Mouse (Mus musculus) left cerebral cortex, adult 18-20 months (tissue): ENCODE results near the gene Gm26920. TPM values are rescaled to one million over a fixed set of nuclear protein-coding genes. Genes with fewer than 3 reads are reported as not detected.

Experiments used
- microRNA-seq, 2 experiments: library from miRNA; unstranded; fragments of <30 nt; microRNA quantifications; one replicate each; pipeline ENCODE4 v1.2.0; 2021
- total RNA-seq, 2 experiments: library from RNA; stranded (reverse); gene quantifications; 2 replicates each; pipeline ENCODE4 v1.2.3; 2021

The Gm26920 gene
- total RNA-seq, 2 experiments from 2014 or later: 1.5 TPM; not detected in 1

Small RNA genes within 50 kb of the gene (microRNA-seq; reads per million reads assigned to microRNA genes)
- 0 reads per million in 2 experiments for gene Gm23368

Other genes starting within 250 kb of the Gm26920 start
- 10 to 100 TPM; 20.0 to 20.9 TPM for gene Zfp940, start 236.7 kb downstream of the Gm26920 start, total RNA-seq
- 10 to 100 TPM; 17.6 to 18.9 TPM for gene Zfp420, start 230.4 kb downstream of the Gm26920 start, total RNA-seq
- 10 to 100 TPM; 19.8 to 22.5 TPM for gene Zfp27, start 183.8 kb downstream of the Gm26920 start, total RNA-seq
- 1 to 10 TPM; 9.6 to 9.8 TPM for gene Zfp383, start 182.2 kb downstream of the Gm26920 start, total RNA-seq
- gene Zfp74, start 136.3 kb downstream of the Gm26920 start, total RNA-seq: 10 to 100 TPM; 14.9 to 18.5 TPM
- gene Zfp568, start 106.5 kb downstream of the Gm26920 start, total RNA-seq: 1 to 10 TPM; 4.5 to 4.7 TPM
- 1 to 10 TPM; 7.6 to 7.7 TPM for gene Zfp14, start 39.0 kb downstream of the Gm26920 start, total RNA-seq
- 1 to 10 TPM; 4.1 to 6.0 TPM for gene Zfp82, start 17.5 kb downstream of the Gm26920 start, total RNA-seq
- gene Zfp566, start 117 bp upstream of the Gm26920 start, total RNA-seq: 1 to 10 TPM; 5.6 to 7.7 TPM
- 10 to 100 TPM; 64.8 to 75.6 TPM for gene Zfp260, start 4.4 kb upstream of the Gm26920 start, total RNA-seq
- gene Zfp382, start 31.5 kb upstream of the Gm26920 start, total RNA-seq: 10 to 100 TPM; 31.3 to 36.0 TPM
- gene Zfp146, start 79.3 kb upstream of the Gm26920 start, total RNA-seq: 10 to 100 TPM; 48.4 to 48.7 TPM
- 1 to 10 TPM; 4.7 to 5.8 TPM for gene Cox7a1, start 93.7 kb upstream of the Gm26920 start, total RNA-seq
- 100 to 1,000 TPM; 174 to 176 TPM for gene Capns1, start 108.4 kb upstream of the Gm26920 start, total RNA-seq
- gene Polr2i, start 141.5 kb upstream of the Gm26920 start, total RNA-seq: 10 to 100 TPM; 58.0 to 60.0 TPM
- 100 to 1,000 TPM; 127 to 141 TPM for gene Tbcb, start 141.9 kb upstream of the Gm26920 start, total RNA-seq
- not detected for gene Ovol3, start 145.3 kb upstream of the Gm26920 start, total RNA-seq
- under 1 TPM; 0.26 to 0.37 TPM for gene Thap8, start 189.7 kb upstream of the Gm26920 start, total RNA-seq
- gene Wdr62, start 190.0 kb upstream of the Gm26920 start, total RNA-seq: 1 to 10 TPM; 1.1 to 1.9 TPM
- gene Clip3, start 201.3 kb upstream of the Gm26920 start, total RNA-seq: 100 to 1,000 TPM; 443 to 457 TPM
- 10 to 100 TPM; 67.0 to 68.5 TPM for gene Alkbh6, start 218.3 kb upstream of the Gm26920 start, total RNA-seq
- 10 to 100 TPM; 13.8 to 15.6 TPM for gene Syne4, start 224.4 kb upstream of the Gm26920 start, total RNA-seq
- under 1 TPM; 0.35 to 0.56 TPM for gene E130208F15Rik, start 231.3 kb upstream of the Gm26920 start, total RNA-seq
- gene Sdhaf1, start 233.5 kb upstream of the Gm26920 start, total RNA-seq: 1 to 10 TPM; 6.4 to 7.5 TPM